Mouse (Mus musculus): ENCODE data around the gene Scamp2.
A peak's percentile ranks its signal among the peaks of the same experiment; 100 is the strongest.

The Scamp2 gene

DNA sequence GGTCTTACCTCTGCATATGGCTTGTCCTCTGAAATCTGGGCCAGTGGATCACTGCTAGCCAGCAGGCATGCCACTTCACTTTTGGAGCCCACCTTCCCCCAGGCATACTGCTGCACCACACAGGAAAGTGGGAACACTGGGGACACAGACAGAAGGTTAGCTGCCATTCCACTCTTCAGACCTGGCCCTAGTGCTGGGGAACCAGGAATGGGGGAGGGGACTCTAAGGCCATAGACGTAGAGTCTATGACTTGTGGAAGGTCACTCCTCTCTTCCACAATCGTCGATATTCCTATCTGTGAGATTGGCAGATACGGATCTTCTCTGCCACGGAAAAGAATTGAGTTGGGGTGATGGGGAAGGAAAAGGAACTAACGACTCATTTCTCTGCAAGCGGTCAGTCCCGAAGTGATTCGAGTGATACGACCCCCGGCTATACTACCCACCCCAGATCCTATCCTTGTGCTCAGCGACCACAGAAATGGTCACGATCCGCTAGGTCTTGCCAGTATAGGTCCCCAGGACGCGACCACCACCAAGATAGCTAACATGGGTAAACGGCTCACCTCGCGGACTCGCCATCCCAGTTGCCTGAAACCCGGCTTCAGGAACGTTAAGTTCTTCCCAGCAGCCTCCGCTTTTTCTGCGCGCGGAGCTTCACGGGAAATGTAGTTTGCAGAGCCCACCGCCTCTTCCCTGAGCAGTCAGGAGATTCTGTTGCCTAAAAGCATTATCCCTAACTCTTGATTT, 8.4 kb upstream of the Scamp2 start, which contains the start of gene Mpi:
TSS of gene Mpi (minus strand) at position 625 of the 749 bp plus-strand sequence.
- peak; percentile 78 for DNase-seq

DNA sequence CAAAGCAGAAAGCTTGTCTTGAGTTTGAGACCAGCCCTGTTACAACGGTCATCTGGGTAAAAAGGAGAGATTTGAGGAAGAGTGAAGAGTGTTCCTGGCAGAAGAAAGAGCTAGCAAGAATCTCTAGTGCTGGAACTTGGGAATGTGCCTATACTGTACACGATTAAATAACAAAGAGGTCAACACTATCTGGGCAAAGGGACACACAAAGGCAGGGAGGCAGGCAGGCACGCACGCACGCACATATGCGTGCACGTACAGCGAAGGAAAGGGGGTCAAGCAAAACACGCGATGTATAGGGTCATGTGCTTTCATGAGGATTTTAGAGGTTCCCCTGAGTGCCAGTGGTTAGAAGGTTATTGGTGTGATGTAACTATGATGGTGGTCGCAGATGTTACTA, 7.6 kb upstream of the Scamp2 start:
- DNase-seq, result no peak

DNA sequence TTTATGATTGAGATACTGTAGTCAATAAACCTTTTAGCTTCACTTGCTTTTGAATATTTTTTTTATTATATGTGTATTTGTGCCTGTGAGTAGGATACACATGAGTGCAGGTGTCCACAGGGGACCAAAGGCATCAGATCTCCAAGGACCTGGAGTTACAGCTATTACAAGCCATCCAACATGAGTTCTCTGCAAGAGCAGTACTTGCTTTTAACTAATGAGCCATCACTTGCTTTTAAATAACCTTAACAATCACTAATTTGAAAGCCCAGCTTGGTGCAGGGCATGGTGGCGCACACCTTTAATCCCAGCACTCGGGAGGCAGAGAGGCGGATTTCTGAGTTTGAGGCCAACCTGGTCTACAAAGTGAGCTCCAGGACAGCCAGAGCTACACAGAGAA, 6.0 kb upstream of the Scamp2 start:
- no peak for DNase-seq

- no peak for DNase-seq
These were observed 3.5 kb upstream of the Scamp2 start for GRCm38 (mm10) chr9:57557215-57557614.

- no peak for DNase-seq
These were observed 2.1 kb upstream of the Scamp2 start for GRCm38 (mm10) chr9:57558625-57559024.

GRCm38 (mm10) chr9:57559568-57559967, 1.2 kb upstream of the Scamp2 start:
- DNase-seq, result no peak

GRCm38 (mm10) chr9:57560263-57560662, 480 bp upstream of the Scamp2 start:
- DNase-seq, result no peak

DNA sequence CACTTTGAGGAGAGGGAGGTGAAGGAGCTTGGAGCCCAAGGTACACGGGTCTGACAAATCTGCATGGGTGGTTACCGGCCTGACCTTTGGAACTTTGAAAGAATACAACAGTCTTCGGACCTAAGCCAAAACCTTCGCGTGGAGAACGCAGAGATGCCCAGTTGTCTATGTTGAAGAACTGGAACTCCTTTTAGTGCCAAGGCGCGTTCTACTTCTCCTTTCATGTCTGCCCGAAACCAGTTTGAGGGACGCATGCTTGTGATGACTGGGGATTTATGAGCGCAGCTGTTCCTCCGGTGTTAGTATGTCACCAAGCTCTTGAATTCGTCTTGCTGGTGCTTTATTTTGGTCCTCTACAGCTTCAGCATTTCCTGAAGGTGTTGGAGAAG, 962 bp downstream of the Scamp2 start:
- no peak for DNase-seq

DNA sequence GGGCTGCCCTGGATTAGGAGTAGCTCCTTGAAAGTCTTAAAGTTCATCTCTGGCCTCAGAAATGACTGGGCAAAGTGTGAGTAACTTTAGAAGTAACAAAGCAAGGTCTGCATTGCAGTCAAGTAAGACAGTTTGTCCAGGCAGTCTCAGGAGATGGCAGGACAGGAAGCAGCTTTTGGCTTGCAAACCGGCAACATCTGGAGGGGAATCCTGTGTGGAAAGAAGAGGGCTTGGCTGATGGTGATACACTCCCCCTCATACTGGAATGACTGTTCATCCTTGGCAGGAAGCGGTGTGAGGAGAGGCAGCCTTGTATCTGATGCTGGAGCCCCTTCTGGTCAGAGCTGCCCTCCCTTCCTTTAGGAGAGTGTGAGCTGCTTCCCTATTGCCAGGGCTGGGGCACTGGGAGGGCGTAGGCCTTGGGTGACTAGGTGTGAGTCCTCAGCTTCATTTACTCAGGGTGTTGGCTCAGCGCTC, 2.2 kb downstream of the Scamp2 start:
- DNase-seq, result no peak

DNA sequence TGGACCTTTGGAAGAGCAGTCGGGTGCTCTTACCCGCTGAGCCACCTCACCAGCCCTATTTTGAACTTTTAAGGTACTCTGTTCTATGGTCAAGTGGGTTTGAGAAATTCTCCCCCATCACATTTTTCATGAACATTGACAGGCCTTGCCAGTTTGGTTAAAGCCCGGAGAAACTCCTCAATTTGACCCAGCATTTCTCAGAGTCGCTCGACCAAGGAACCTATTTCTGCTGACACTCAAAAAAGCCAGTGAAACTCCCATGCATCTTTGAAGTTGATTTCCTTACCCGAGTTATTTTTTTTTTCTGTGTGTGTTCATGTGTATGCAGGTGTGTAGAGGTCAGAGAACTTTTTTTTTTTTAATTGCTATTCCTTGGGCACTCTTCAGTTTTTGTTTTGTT, 3.9 kb downstream of the Scamp2 start:
- no peak for DNase-seq

GRCm38 (mm10) chr9:57565741-57566221, 5.0 kb downstream of the Scamp2 start:
- peak; percentile 56 for DNase-seq

GRCm38 (mm10) chr9:57566846-57567245, 6.1 kb downstream of the Scamp2 start:
- DNase-seq, result no peak

DNA sequence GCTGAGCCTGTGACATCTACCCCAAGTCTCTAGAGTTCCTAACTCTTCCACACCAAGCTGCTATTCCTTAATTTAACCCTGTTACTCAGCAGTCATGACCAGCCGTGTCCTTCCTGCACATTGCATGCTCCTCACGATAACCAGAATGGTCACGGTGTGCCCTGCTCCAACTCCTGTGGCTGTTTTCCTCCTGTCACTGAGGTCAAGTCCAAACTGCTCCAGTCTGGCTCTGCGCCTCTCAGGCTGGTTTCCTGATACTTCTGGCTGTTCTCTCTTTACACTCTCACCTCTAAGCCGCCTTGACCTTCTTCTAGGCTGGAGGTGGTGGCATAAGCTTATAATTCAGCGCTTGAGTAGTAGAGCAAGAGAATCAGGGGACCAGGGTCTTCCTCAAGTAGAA, 7.8 kb downstream of the Scamp2 start:
- DNase-seq, result no peak

GRCm38 (mm10) chr9:57574397-57574796, 13.7 kb downstream of the Scamp2 start:
- no peak for DNase-seq

GRCm38 (mm10) chr9:57575577-57575976, 14.8 kb downstream of the Scamp2 start:
- DNase-seq, result no peak

GRCm38 (mm10) chr9:57577144-57577849, 16.6 kb downstream of the Scamp2 start:
- DNase-seq, result no peak

DNA sequence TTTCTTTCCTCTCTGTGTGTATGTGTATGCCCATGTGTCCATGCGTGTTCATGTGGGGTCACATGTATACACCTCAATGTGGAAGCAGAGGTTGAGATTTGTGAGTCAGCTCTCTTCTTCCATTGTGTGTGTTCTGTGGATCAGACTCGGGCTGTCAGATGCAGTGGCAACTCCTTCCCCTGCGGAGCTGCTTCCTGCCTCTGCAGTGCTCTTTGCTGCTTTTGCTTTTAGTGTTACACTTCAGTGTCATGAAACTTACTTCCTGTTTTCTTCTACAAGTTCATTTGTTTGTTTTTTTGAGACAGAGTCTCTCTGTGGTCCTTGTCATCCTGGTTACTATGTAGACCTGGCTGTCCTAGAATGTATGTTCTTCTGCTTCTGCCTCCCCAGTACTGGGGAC, 24.2 kb downstream of the Scamp2 start:
- no peak for DNase-seq

DNA sequence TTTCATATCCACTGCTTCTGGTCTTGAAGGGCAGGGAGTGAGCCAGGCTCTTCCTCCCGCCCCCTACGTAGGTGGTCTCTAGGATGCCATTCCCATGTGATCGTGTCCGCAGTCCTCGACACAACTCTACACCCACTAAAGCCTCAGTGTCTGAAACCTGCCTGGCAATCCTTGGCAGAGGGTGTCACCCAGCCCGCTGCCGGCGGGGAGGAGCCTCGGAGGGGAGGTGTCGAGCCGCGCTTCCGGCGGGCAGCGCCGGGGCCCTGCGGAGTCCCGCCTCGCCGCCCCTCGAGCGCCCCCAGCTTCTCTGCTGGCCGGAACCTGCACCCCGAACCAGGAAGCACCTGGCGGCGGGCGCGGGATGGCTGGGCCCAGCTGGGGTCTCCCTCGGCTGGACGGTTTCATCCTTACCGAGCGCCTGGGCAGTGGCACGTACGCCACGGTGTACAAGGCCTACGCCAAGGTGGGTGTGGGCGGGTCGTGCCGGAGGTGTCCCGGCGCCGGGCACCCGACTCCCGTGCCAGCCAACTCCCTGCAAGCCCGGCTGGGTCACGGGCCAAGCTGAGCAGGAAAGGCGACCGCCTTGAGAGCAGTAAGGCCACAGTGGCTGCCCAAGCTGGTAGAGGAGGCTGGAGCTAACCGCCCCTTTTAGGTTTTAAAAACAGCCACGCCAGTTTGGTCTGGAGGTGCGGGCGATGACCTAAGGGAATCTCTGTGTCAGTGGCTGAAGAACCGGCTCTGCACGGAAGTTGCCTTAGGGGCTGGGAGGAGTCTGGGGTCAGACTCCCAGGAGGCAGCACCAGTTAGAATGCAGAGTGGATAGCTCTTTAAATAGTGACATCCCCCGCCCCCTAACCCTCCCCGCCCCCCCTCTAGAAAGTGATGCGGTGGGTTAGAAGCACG, 28.7 kb downstream of the Scamp2 start, which contains the start of gene Ulk3:
TSS of gene Ulk3 (plus strand) at position 229 of the 903 bp plus-strand sequence.
- DNase-seq, result peak; percentile 74

DNA sequence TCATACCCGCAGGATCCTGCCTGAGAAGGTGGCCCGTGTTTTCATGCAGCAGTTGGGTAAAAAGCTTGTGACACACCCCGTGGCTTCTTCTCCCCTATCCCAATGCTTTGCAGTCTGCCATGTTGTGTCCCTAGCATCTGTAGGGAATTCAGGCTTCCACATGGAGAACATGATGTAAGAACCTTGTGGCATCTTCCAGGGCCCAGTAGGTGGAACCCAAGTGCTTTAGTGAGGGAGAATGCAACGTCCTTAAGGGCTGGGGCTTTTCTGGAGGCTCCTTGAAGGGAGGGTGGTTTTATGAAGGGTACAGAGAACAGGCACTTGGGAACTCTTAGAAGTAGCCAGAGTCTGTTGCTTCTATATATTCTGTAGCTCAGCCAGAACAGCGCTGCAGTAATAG, 30.0 kb downstream of the Scamp2 start:
- DNase-seq, result no peak

- peak; percentile 41 for DNase-seq
These were observed 32.9 kb downstream of the Scamp2 start for GRCm38 (mm10) chr9:57593454-57594173.

- DNase-seq, result no peak
These were observed 33.4 kb downstream of the Scamp2 start for GRCm38 (mm10) chr9:57594174-57594509.

DNA sequence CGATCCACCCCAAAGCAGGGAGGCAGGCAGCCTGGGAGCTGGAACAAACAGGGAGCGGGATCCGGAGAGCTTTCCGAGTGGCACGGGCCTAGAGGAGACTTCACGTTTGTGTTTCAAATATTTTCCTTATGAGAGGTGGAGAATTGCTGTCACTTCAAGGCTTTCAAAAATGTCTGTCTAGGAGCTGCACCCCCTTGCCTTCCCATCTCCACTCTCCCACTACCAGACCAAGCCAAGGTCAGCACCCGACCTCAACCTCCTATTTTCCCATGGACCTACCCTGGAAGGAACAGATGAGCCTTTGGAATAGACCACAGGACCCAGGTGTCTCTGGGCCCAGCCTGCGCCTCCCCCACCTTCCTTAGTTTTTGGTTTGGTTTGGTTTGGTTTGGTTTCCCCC, 36.5 kb downstream of the Scamp2 start:
- no peak for DNase-seq
